Mouse (Mus musculus) cerebellum, adult 8-10 months (tissue): ENCODE data around the gene Fam169b.

Source experiments
- DNase-seq: peaks from one replicate; pipeline ENCODE4 v3.0.0; 2022

The Fam169b gene

DNA sequence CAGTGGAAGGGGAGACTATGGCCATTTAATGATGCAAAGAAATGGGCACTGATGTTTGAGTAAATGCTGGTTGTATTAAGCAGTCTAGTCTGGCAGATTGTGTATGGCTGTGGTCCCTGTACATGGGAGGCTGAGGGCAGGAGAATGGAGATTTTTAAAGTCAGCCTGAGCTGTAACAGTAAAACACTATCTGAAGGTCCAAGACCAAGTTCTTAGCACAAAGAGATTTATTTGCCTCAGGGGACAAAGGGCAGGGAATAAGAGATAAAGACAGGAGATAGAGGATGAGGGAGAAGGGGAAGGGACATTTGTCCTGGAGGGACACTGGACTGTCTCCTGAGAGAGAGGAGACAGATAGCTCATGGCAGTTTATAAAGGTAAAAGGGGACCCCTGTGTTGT is at the start of gene Fam169b:
Gene Fam169b, plus strand, starts transcription at position 325 of the 400 bp plus-strand sequence.
- DNase-seq: no peak

- DNase-seq: no peak
Measured at GRCm38 (mm10) chr7:68224006-68224405, 49.6 kb upstream of the Fam169b start.

- DNase-seq: no peak
Measured at GRCm38 (mm10) chr7:68225427-68226054, 48.1 kb upstream of the Fam169b start.

- no peak for DNase-seq
Measured at GRCm38 (mm10) chr7:68227021-68227420, 46.6 kb upstream of the Fam169b start.

DNA sequence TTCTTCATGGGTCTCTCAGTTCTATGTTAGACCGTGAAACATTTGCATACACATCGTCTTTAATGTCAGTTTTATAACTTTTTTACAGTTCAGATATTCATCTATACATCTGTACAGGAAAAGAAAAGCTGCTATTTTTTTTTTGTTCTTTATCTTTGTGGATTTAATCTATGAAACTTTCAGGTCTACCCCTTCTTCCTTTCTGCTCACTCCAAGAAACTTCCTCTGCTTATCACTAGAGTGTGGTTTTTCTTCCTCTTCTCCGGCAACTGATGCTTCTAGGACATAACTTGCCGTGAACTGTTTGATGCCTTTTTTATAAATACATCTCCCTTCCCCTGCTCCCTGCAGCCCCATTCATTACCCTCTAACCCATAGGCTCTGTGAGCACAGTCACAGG is 46.0 kb upstream of the Fam169b start:
- DNase-seq: no peak

DNA sequence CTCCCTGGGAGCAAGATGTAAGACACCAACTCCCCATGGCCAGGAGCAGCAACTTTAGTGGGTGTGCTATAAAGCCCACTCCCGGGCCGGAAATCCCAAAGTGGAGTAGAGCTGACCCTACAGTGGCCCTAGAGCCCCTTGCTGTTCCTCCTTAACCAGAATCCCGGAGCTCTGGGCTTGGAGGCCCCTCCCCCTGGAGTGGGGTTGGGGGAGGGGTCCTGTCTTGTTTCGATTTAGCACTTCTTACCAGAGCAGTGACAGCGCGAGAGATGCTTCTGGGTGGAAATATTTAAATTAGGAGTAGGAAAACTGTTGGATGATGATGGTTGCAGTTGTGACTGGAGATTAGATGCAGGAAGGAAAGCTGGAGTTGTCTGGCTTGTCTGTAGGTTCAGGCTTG is 45.1 kb upstream of the Fam169b start:
- DNase-seq: no peak

DNA sequence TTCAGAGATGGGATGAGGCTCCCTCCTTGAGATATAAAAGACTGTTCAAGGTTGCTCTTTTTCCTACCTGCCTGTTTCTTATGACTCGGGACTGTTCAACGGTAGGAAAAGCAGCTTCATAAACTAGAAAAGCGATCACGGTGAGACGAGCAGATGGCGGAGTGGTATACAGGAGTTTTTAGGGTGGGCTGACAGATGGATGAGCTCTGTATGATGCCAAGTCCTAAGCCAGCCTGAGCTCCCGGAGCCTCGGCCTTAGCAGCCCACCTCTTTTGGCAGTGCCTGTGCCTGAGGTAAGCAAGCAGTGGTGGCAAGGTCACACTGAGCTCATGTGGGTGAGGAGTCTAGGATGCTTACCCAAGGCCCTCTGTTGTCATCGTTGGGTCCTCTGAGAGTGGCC is 42.8 kb upstream of the Fam169b start:
- DNase-seq: no peak

DNA sequence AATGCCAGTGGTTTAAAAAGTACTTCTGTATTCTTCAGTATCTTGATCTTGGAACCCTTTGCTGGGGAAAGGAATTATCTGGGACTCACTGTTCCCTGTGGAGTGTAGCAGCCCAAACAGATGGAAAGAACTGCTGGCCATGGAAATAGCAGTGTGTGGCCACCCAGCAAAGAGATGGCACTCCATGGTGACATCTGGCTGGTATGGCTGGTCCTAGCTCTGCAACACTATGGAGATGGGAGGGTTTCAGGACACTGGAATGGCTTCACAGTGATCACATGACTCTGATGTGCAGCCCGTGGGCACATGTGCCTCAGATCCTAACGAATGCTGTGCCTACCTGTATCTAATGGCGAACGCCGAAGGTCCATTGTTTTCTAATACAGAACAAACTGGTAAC is 41.1 kb upstream of the Fam169b start:
- DNase-seq: no peak

- DNase-seq: no peak
Measured at GRCm38 (mm10) chr7:68233619-68234223, 39.9 kb upstream of the Fam169b start.

DNA sequence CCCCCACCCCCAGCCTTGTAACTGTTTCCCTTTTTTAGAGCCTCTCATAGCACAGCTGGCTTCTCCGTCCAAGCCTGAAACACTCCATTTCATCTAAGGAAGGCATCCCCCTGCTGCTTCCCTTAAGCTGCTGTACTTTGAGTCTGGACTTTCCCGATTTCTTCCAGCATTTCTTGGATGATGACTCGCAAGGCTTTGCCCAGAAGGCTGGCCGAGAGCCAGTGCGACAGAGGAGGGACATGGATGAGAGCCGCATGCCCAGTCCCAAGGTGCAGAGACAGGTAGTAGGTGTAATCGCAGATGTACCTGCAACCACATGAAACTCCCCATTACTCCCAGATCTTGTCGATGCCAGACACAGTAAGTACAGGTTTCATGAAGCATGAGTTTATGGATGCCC is 36.8 kb upstream of the Fam169b start:
- DNase-seq: no peak

DNA sequence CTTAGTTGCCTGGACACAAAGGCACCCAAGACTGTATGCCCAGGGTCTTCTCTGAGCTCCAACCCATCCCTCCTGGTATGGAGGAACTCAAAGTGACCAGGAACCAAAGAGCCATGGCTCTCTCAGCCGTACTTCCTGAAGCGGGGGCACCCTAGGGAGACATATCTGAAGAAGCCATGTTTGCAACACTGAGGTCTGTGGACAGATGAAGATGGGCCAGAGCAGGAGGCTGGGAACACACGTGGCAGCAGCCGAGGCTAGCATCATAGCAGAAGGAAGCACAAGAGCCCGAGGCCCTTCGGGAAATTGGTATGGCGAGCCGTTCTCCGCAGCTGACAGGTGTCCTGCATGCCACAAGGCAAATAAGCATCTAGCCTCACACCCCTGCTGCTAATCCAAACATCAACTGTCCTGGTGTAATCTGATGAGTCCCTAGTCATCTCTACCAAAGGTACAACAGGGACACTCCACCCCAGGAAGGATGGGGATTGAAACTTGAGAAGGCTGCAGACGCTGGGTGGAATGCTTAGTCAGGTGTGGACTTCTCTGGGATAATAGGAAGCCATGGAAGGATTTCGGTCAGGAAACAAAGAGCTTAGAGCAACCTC is 34.3 kb upstream of the Fam169b start:
- no peak for DNase-seq

DNA sequence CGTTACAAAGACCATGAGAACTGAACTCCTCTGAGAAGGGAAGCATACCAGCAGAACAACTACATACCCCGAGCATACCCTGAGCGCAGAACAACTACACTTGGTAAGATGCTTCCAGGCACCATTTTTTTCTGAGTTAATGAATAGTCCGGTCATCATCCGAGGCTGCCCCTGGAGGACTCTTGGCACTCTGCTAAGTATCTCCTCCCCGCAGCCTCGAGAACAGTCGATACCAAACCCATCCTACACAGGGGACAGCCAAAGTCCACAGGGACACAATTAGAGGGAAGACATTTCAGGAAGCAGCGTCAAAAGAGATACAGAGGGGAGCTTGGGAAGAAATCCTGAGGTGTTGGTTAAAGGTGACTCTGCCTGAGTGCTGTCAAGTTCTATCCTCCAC is 32.4 kb upstream of the Fam169b start:
- DNase-seq: no peak

DNA sequence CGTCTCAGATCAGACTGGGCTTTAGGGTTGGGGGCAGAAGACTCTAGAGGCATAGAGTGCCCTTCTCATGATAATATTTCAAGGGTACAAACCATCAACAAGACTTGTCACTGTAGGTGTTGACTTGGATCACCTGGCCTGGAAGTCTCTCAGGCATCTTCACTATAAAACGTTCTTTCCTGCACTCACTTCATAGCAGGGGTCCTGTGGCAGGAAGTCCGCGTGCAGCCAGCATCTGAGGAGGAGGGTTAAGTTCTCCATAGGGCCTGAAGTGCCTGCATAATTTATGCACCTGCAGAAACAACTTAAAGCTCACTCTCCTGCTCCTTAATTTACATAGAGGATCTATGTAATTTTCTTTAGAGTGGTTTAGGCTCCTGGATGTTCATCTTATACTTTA is 28.0 kb upstream of the Fam169b start:
- no peak for DNase-seq

- no peak for DNase-seq
Measured at GRCm38 (mm10) chr7:68246249-68246648, 27.4 kb upstream of the Fam169b start.

GRCm38 (mm10) chr7:68250411-68250810 is 23.2 kb upstream of the Fam169b start:
- no peak for DNase-seq

- DNase-seq: no peak
Measured at GRCm38 (mm10) chr7:68250902-68251301, 22.7 kb upstream of the Fam169b start.

DNA sequence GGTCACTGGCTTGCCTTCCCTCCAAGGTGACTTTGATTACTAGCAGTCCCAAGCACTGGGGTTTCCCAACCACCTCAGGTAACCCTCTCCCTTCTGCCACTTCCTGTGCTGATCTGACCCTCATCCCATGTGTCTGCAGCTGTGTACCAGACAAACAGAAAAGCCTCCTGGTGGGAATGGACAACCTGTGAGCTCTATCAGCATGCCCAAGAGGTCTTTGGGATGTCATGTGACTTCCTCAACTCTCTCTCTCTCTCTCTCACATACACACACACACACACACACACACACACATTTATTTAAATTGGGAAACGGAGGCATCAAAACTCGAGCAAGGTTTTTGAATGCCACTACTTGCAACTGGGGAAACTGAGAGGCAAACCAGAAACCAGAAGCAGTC is 15.9 kb upstream of the Fam169b start:
- no peak for DNase-seq

GRCm38 (mm10) chr7:68258326-68259150 is 15.1 kb upstream of the Fam169b start:
- DNase-seq: no peak

GRCm38 (mm10) chr7:68259523-68260081 is 14.0 kb upstream of the Fam169b start:
- no peak for DNase-seq

- no peak for DNase-seq
Measured at GRCm38 (mm10) chr7:68262612-68263200, 10.9 kb upstream of the Fam169b start.

DNA sequence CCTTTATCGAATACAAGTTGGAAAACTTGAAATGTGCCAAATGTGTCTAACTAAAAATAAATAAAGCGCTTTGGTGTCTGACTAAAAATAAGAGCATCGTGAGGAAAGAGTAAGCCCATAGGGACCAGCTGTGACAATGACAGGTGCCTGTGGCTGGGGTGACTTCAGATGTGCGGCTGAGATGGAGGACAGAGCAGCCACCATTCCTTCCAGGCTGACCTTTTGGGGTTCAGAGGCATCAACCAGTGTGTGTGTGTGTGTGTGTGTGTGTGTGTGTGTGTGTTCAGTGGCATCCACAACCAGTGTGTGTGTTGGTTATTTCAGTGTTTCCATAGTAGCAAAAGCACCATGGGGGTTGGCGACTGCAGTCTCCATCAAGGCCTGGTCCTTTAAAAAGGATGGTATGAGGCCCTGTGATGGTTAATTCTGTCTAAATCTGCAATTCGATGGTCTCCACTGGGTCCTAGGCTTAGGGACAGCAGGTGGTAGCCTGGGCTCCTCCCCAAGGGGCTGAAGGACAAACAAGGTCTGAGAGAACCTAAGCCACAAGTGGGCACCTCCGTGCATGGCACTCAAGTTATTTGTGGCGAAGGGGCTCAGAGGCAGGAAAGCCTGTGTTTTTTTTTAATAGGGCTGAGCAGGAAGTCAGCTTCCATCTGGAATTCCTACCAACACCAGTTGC is 10.2 kb upstream of the Fam169b start:
- DNase-seq: no peak

GRCm38 (mm10) chr7:68264028-68264453 is 9.6 kb upstream of the Fam169b start, which contains the start of gene Pgpep1l:
TSS of gene Pgpep1l (minus strand) at chr7:68264233.
- no peak for DNase-seq
